Mouse (Mus musculus): Measurements from ENCODE around the gene Wfdc10.

The Wfdc10 gene

DNA sequence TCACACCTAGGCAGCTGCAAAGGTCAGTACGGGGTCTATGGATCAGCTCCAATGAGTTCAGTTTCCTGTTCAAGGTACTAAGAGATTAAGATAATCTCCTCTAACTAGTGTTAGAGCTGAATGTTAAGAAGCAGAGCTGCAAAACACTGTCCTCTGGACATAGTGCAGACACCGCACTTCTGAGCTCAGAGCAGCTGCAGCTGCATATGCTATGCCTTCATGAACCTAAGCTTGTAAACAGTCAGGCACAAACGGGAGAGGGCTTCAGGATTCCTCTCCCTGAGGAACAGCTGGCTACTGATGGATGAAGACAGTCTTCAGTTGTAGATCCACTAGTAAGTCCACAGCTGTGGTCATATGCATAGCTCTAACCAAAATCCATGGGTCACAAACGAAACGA lies 45.1 kb downstream of the Wfdc10 start:
- DNase-seq (ENCODE audit: low spot score in 2 of 2), result no peak

DNA sequence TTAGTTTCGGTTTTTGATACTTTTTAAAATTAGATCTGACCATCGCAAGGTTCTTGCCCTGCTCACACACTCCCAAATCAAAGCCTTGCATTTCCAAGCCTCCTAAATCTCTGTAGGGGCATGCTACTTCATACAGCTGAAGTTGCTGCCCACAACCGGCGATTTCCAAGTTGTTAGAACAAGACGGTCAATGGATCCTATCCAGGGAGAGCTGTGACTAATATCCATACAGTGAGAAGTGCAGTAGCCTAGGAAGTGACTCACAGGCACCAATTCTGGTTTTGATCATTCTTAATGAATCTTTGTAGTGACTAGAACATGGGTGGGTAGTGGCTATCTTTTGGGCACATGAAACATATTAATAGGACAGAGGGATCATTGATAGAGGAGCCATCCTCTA lies 45.9 kb downstream of the Wfdc10 start:
- DNase-seq (ENCODE audit: low spot score in 2 of 2), result no peak

DNA sequence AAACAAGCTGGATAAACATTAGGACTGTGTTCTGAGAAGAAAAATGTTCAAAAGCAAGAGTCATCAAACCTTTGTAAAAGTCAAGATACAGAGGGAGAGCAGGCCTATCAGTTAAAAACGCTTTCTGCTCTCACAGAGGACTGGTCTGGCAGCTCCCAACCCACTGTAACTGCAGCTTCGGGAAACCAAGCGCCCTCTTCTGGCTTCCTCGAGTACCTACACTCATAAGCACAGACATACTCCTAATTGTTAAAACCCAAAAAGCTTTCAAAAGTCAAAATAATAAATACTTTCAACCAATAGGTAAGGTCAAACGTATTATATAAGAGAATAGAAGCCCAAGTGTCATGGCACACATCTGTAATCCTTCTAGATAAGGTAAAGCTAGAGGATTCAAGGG lies 48.4 kb downstream of the Wfdc10 start:
- no peak for DNase-seq (ENCODE audit: low spot score in 2 of 2)

DNA sequence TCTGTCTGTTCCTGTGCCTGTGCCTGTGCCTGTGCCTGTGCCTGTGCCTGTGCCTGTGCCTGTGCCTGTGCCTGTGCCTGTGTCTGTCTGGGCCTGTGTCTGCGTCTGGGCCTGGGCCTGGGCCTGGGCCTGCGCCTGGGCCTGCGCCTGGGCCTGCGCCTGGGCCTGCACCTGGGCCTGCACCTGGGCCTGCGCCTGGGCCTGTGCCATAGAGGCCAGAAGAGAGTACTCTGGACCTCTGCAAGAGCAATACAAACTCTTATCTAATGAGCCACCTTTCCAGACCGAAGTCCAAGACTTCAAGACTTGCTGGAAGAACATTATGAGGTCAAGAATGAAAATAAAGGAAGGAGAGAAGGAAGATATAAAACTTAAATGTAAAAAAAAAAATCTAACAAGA lies 49.5 kb downstream of the Wfdc10 start:
- no peak for DNase-seq (ENCODE audit: low spot score in 2 of 2)

DNA sequence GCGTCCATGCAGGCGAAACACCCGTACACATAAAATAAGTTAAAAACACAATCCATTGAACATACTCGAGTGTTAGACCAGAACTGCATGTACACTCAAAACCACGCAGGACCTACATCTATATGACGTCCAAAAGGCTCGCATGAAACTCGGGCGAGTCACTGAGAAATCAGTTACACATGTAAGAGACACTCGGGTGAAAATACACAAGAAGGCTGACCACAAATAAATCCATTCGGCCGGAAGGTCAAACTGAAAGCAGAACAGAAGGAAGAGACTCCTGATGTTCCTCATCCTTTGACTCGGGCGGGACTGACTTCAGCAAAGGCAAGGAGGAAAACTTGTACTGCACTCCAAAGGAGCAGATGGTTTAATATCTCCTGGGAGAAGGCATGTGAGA lies 50.1 kb downstream of the Wfdc10 start:
- no peak for DNase-seq (ENCODE audit: low spot score in 2 of 2)

Data from urinary bladder, adult 18-20 months (tissue).